Mouse (Mus musculus) lung, postnatal 0 days (tissue): ENCODE measurements at regions not wholly inside any gene's neighbourhood (a gene's known extent, or its start where the extent isn't known, plus 50 kb on each side); places are given as distances from the start of the nearest gene placed in this dataset.

Experiments
- CTCF ChIP-seq: IDR thresholded peaks from 2 replicates; pipeline ENCODE4 v1.5.1; 2016; ENCODE audit warnings: antibody characterized with exemption, mild to moderate bottlenecking
- EP300 ChIP-seq: IDR thresholded peaks from 2 replicates; pipeline ENCODE4 v1.6.1; 2016; ENCODE audit warnings: antibody characterized with exemption, mild to moderate bottlenecking, control low read depth

DNA sequence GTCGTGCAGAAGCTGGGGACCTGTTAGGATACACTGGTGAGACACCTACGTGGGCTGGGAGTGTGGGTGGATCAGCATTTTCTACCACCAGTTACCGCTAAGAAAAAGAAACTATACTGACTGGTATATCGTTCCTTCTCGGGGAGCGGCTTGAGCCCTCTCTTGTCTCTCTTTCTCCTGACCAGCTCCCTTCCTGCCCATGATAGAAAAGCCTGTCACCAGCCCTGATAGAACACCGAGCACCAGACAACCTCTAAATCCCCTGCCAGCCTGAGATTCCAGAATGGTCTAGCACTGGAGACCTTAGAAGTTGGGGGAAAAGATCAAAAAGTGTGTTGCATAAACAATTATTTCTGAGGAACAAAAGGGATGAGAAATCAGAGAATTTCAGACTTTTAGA lies 76.3 kb upstream of the Kcnd3 start:
- TF ChIP-seq CTCF: no peak
- no peak for TF ChIP-seq EP300
